Mouse (Mus musculus): ENCODE data around the gene Cox5b.

Gene Cox5b

GRCm38 (mm10) chr1:36683810-36684467 is 7.3 kb upstream of the Cox5b start:
- DNase-seq (ENCODE audit: low read depth, low spot score), result peak; percentile 70

DNA sequence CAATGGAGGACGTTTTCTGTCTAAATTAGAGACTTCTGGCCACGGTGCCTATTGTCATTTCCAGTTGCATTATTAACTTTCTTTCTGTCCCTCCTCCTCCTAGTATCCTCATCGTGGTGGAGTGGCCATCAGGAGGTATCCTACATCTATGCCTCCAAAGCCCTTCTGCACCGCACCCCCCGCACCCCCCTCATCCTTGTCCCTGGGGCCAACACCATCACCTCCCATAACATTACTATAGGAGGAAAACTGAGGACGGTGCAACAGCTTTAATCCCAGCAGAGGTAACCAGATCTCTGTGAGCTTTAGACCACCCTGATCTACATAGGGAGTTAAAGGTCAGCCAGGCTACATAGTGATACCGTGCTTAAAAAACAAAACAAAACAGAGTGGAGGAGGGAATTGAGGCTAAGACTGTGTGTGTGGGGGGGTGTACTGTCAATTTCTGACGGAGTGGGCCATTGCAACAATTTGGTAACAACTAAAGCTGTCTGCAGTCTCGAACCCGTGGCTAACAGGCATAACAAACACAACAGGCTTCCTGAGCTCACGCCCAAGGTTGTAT is 496 bp upstream of the Cox5b start:
- no peak for DNase-seq (ENCODE audit: low read depth, low spot score)

GRCm38 (mm10) chr1:36694871-36695270 is 3.6 kb downstream of the Cox5b start:
- DNase-seq (ENCODE audit: low read depth, low spot score), result no peak

DNA sequence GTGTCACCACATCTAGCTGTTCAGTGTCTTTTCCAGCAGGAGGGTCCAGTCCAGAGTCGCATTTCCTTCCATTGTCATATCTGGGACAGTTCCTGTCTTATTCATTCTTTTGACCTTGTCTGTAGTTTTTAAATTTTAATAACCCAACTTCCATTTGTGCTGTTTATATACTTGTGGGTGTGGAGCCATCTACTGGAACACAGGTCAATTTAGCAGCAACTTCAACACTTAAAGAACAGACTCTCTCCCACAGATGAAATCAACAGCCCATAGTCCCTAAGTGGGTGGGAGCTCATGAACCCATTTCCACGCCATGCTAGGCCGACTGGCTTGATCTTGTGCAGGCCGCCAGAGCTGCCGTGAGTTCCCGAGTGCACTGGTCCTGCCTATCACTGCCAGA is 5.2 kb downstream of the Cox5b start:
- DNase-seq (ENCODE audit: low read depth, low spot score), result no peak

- no peak for DNase-seq (ENCODE audit: low read depth, low spot score)
Observed at GRCm38 (mm10) chr1:36697030-36697429, 5.8 kb downstream of the Cox5b start.

DNA sequence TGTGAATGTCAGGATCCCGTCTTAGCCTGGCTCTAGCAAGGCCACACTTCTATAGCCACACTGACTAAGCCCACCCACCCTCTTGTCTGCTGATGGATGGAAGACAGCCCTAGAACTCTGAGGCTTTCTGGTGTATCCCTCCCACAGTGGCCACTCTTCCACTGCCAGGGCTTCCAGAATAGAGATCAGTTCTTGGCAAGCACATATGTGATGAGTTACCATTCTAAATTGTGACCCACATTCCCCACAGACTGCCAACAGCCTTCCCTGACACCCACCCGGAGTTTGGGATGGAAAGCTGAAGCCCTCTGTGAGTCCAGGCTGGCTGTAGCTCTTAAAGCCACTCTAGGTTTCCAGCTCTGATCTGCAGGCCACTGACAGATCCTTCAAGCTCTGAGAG is 15.9 kb downstream of the Cox5b start:
- no peak for DNase-seq (ENCODE audit: low read depth, low spot score)

GRCm38 (mm10) chr1:36707797-36708196 is 16.5 kb downstream of the Cox5b start:
- DNase-seq (ENCODE audit: low read depth, low spot score), result no peak

DNA sequence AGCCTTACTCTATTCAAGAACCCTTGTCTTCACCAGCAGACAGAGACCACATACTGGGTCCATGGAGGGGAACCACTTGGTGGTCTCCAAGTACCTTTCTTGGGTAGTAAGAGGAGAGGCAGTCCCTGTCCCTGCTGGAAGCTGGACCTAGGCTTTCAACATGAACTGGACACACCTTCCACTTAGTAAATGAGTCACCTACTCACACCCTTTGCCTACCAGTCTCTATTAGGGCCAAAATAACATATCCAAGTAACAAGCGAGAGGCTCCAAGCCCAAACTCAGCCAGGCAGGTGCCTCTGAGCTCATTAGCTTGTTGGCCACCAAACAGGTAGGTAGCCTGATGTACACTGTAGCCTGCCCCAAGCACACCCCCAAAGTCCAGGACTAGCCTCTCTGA is 17.4 kb downstream of the Cox5b start:
- no peak for DNase-seq (ENCODE audit: low read depth, low spot score)

DNA sequence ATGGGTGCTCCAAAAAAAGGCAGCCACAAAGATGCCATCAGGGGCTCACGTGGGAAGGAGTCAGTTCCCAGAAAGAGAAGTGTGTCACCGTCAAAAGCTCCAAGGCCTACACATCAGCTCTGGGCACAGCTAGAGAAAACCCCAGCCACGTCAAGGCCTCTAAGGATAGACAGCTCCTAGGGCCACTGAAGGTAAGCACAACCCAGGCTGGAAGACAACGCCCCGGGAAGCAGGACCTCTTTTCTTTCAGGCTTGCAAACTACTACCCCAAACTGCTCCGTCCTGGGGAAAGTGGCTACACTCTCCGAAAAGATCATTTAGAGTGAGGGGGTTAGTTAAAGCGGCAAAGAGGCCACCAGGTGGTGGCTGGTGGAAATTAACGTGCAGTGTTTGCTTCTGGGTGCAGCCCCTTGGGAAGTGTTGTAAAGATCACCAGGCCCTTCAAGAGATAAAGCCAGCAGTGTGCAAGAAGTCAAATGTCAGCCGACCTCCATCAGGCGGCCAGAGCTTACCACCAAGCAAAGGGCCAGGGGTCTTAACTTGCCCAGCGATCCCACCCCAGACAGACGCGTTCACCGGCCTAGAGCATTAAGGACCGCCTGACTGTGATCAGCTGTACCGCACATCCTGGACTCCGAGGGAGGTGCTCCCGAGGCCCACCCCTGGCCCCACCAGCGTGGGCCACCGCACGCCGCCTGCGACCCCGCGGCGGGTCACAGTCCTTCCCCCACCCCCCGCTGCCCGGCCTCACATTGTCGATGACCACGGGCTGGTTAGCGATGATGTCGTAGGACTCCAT is 18.0 kb downstream of the Cox5b start:
- DNase-seq (ENCODE audit: low read depth, low spot score), result no peak

DNA sequence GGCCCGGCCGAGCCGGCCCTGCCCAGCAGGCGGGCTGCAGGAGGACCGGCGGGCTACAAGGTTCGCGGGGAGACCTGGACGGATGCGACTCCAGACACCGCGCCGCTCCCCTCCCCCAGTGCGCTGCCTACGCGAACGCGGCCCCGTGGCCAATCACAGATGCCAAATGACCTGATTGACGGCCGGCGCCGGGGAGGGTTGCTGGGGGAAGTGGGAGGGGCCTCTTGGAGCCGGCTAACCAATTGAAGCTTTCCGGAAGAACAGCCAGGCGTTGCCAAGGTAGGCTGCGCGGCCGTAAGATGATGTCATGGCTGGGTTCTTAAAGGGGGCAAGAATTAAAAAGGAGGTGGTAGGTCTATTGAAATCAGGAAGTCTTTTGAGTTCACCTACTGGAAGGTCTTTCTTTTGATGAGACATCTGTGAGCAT is 18.6 kb downstream of the Cox5b start, which contains the start of gene 4933424G06Rik:
TSS of gene 4933424G06Rik (plus strand) at position 296 of the 427 bp plus-strand sequence.
- peak; percentile 91 for DNase-seq (ENCODE audit: low read depth, low spot score)

GRCm38 (mm10) chr1:36711104-36711503 is 19.9 kb downstream of the Cox5b start:
- no peak for DNase-seq (ENCODE audit: low read depth, low spot score)

GRCm38 (mm10) chr1:36714311-36714710 is 23.1 kb downstream of the Cox5b start, which contains the start of gene Actr1b:
Gene Actr1b (minus strand): TSS chr1:36714422.
- no peak for DNase-seq (ENCODE audit: low read depth, low spot score)

DNA sequence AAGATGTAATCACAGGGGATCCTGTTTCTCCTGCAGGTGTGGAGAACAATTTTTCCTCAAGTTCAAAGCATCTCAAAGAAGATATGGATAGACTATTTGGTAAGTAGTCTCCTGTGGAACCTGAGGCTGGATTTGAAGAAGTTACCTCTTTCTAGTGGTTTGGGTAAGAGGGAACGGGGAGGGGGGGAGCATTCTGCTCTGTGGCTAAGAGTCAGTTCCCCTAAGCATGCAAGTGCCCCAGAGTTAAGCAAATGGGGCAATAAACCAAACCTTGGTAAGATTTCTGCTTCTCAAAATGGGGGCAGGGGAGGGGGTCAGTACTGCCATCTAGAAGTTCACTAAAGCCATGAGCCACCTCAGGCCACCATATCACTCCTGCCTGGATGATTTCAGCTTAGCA is 27.5 kb downstream of the Cox5b start:
- DNase-seq (ENCODE audit: low read depth, low spot score), result no peak

DNA sequence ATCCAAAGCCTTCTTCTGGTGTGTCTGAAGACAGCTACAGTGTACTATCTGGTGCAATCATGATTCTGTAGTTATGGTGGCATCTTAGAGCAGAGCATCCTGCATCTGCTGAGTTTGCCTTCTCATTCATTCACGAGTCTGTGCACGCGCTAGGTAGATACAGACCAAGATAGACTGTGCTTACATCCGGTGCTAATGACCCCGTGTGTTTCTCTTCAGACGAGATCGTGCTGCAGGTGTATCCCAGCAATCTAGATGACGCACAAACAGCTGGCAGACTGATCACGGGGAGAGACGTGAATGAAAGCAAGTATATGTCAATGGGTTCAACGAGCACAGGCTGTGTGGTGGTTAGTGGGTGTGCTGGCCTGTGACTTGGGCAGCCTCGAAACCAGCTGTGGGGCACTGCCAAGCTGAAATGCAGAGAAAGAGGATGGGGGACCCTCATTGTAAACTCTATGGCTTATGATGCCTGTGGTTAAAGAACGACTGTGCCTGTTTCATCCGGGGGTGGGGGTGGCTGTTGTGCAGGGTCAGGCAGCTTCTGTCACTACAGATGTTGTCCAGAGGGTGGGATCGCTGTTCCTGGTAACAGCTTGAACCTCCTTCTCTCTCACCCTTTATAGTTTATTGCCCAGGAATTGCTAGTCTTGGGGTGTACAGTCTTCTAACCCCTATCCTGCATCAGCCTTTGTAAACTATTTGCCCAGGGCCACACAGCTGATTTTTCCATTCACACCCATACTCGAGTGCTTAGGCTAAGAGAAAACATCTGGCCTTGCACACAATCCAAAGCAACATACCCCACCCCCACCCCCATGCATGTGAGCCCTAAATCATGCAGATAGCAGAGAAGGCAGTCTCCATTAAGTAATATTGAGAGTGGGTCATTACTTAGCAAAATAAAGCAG is 32.2 kb downstream of the Cox5b start:
- DNase-seq (ENCODE audit: low read depth, low spot score), result no peak

DNA sequence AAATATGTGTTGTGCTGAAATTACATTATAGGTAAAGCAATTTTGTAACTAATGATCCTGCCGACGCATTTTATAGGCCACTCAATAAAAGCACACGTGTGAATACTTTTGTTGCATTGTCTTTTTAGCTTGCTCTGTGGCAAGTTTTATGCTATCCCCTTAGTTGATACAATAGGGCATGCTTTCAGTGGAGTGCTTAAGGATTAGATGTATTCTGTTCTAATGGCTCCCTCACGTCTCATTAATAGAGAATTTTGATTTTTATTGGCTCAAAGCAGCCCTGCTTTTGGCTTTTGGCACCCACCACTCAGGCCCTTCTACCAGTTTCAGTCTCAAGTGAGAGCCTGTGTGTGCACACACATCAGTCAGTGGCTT is 32.8 kb downstream of the Cox5b start:
- DNase-seq (ENCODE audit: low read depth, low spot score), result no peak

DNA sequence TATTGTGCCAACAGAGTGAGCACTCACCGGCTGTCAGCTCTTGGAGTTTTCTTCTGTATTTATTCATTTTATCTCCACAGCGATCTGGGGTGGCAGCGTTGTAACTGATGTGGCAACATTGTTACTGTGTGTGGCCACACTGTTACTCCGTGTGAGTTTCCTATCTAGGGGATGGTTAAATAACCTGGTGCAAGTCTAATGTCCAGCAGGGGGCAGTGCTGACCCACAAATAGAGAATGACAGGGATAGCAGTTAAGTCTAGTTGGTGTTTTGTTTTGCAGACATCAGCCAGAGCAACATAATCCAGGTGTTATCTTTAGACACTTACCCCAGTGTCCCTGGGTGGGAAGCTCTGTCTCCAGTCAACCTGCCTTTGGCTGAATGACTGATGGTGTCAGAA is 46.1 kb downstream of the Cox5b start:
- peak; percentile 74 for DNase-seq (ENCODE audit: low read depth, low spot score)

DNA sequence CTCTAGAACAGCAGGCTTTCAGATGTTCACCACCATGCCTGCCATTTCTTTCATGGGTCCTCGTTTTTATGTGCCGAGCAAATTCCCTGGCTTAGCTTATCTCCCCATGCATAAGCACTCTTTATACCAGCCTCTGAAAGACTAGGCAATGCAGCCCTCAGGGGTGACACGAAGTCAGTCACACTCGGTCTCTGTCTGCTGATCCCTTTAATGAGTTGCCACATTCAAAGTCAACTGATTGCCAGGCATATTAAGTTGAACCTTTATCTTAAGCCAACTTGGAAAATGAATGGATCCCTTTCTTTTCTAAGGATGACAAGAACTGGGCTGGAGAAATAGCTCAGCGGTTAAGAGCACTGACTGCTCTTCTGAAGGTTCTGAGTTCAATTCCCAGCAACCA is 48.0 kb downstream of the Cox5b start:
- DNase-seq (ENCODE audit: low read depth, low spot score), result no peak

GRCm38 (mm10) chr1:36743046-36743445 is 51.8 kb downstream of the Cox5b start:
- no peak for DNase-seq (ENCODE audit: low read depth, low spot score)
